Mouse (Mus musculus) kidney, postnatal 0 days (tissue): ENCODE data around the gene Fcrla. TPM values are rescaled to one million over a fixed set of nuclear protein-coding genes. Genes with fewer than 3 reads are reported as not detected.

Experiments used
- ATAC-seq: fragments of 200-750 bp; cut with Nextera tagmentation; replicated peaks from 2 replicates; pipeline ENCODE4 v1.8.0; 2017; ENCODE audit warnings: low read depth, moderate number of reproducible peaks, moderate TSS enrichment, moderate library complexity; ENCODE audit not compliant: low FRiP score
- DNase-seq: peaks from one replicate; pipeline ENCODE4 v3.0.0-alpha.2; 2016; ENCODE audit warnings: low spot score
- H3K27ac ChIP-seq: fragments of 300-500 bp; sonication (generic); 2 replicates; pipeline ENCODE4 v1.5.1; 2014; ENCODE audit warnings: mild to moderate bottlenecking
- H3K27me3 ChIP-seq: fragments of 300-500 bp; sonication (generic); 2 replicates; pipeline ENCODE4 v1.6.1; 2014; ENCODE audit warnings: low read length, mixed read lengths; ENCODE audit not compliant: insufficient read depth
- H3K36me3 ChIP-seq: fragments of 300-500 bp; sonication (generic); 2 replicates; pipeline ENCODE4 v1.6.1; 2014; ENCODE audit warnings: low read length, mixed read lengths; ENCODE audit not compliant: insufficient read depth
- H3K4me1 ChIP-seq: fragments of 300-500 bp; sonication (generic); replicated peaks from 2 replicates; pipeline ENCODE4 v1.6.1; 2014; ENCODE audit warnings: antibody characterized with exemption, low read length, mixed read lengths; ENCODE audit not compliant: insufficient read depth
- H3K4me2 ChIP-seq: fragments of 300-500 bp; sonication (generic); 2 replicates; pipeline ENCODE4 v1.6.1; 2014; ENCODE audit warnings: mild to moderate bottlenecking, low read length, moderate library complexity, mixed read lengths
- H3K4me3 ChIP-seq: fragments of 300-500 bp; sonication (generic); replicated peaks from 2 replicates; pipeline ENCODE4 v1.5.1; 2014; ENCODE audit warnings: low read depth, low read length
- H3K9ac ChIP-seq: fragments of 300-500 bp; sonication (generic); 2 replicates; pipeline ENCODE4 v1.6.1; 2014; ENCODE audit warnings: low read depth, low read length
- H3K9me3 ChIP-seq: fragments of 300-500 bp; sonication (generic); replicated peaks from 2 replicates; pipeline ENCODE4 v1.6.1; 2016; ENCODE audit warnings: low read length, inconsistent platforms, mixed read lengths
- CTCF ChIP-seq: IDR thresholded peaks from 2 replicates; pipeline ENCODE4 v1.5.1; 2016; ENCODE audit warnings: antibody characterized with exemption, low read depth, mild to moderate bottlenecking, moderate library complexity
- WGBS: fragments of 180-500 bp; shearing (Covaris S2); extraction: QIAGEN DNeasy Blood & Tissue Kit; methylation state at CpG from one replicate; pipeline ENCODE4 v1.1.7; 2014; 5-methylcytosine and 5-hydroxymethylcytosine counted together
- polyA plus RNA-seq: library from polyadenylated mRNA; unstranded; fragments of >200 nt; fragmentation: Nextera tagmentation; extraction: Ambion mirVana; gene quantifications from 2 replicates; pipeline ENCODE4 v1.2.1, GENCODE M21; 2015

Fcrla gene
- polyA plus RNA-seq, 1 experiment from 2014 or later = not detected

DNA sequence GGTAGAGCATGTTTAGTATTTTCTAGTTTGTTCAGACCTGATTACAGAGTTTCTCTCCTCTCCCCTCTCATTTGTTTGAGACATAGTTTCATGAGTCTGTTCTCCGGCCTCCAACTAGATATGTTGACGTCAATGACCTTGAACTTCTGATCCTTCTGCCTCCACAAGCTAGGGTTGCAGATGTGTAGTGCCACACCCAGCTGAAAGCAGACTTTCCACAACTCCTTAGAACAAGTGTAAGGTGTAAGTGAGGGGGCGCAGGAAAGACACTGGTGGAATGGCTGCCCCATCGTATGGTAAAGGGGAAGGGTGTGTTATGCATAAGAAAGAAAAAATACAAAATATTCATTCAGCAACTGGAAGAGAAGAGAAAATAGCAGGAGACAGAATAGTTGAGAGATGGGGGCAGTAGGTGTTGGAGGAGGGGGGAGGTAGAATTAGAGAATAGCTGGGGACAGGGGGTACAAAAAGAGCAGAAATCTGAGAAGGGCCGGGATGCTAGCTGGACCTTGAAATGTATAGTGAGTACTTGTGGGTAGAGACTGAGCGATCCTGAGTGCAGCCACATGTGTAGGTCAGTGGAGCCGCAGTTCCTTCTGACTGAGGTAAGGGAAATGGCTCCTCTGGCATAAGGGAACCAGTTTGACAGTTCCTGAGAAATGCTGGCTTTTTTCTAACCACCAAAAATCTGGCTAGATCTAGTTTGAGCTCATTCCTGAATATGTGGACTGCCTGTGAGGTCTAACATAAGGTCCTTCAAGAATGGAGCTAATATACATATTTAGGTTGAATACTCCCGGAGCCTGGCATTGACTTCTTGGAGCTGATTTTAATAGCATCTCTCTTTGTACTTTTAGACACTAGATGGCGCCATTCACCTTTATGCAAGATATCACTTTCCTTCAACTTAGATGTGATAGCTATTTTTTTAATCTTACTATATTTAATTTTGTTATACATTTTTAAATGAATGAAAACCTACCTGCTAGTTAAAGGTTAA, 32.5 kb downstream of the Fcrla start:
- TF ChIP-seq CTCF = peak; percentile 74
- H3K27ac ChIP-seq = no peak overlapping the region
- H3K9ac ChIP-seq = no peak overlapping the region
- 59% methylated on average over 9 of the region's 9 CpGs for WGBS
- H3K36me3 ChIP-seq = no peaks in the 10 kb centered on the region
- no peak overlapping the region for H3K4me2 ChIP-seq
- no peaks in the 10 kb centered on the region for H3K9me3 ChIP-seq
- peak; percentile 86 for DNase-seq
- H3K27me3 ChIP-seq = no peaks in the 10 kb centered on the region
- no peak overlapping the region for H3K4me3 ChIP-seq
- H3K4me1 ChIP-seq = no peaks in the 10 kb centered on the region
- ATAC-seq = no peak

- Histone ChIP-seq H3K4me3 (no peak overlapping the region), H3K27me3 (no peaks in the 10 kb centered on the region), H3K4me2 (no peak overlapping the region), H3K9ac (no peak overlapping the region), H3K4me1 (no peaks in the 10 kb centered on the region), H3K9me3 (no peaks in the 10 kb centered on the region), H3K27ac (no peak overlapping the region), H3K36me3 (no peaks in the 10 kb centered on the region)
- ATAC-seq = no peak
- no peak for DNase-seq
- no peak for TF ChIP-seq CTCF
- 76% methylated on average over 1 of the region's 1 CpGs for WGBS
Measured at GRCm38 (mm10) chr1:170892279-170892678, 35.1 kb downstream of the Fcrla start.

GRCm38 (mm10) chr1:170891646-170892045, 35.7 kb downstream of the Fcrla start:
- Histone ChIP-seq H3K9ac (no peak overlapping the region), H3K36me3 (no peaks in the 10 kb centered on the region), H3K4me3 (no peak overlapping the region)

DNA sequence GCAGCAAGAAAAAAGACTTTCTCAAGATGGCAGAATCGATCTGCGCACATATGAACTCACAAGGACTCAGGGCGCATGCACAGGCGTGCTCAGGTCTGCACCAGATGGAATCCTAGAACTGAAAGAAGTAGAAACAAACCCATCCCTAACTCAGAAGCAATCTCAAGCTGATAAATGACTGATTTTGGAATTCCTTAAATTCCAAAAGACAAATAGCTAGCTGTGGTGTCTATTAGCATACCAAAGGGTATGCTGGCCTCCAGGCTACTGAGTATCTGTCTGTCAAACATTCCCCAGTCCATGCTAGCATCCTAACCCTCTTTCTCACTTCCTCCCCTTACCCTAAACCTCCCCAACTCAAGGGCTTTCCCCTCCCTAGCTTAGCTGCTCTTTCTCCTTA, 38.1 kb downstream of the Fcrla start:
- Histone ChIP-seq H3K4me3 (no peak overlapping the region), H3K27ac (no peak overlapping the region), H3K36me3 (no peaks in the 10 kb centered on the region), H3K9me3 (no peaks in the 10 kb centered on the region), H3K27me3 (no peaks in the 10 kb centered on the region), H3K9ac (no peak overlapping the region), H3K4me2 (no peak overlapping the region), H3K4me1 (no peaks in the 10 kb centered on the region)
- DNase-seq (no peak), ATAC-seq (no peak)
- WGBS = 81% methylated on average over 4 of the region's 4 CpGs
- TF ChIP-seq CTCF = no peak

More at GRCm38 (mm10) chr1:170891646-170892045, 35.7 kb downstream of the Fcrla start:
- Histone ChIP-seq H3K4me1 (no peaks in the 10 kb centered on the region), H3K27me3 (no peaks in the 10 kb centered on the region), H3K27ac (no peak overlapping the region), H3K4me2 (no peak overlapping the region), H3K9me3 (no peaks in the 10 kb centered on the region)
- WGBS = 29% methylated on average over 2 of the region's 2 CpGs
- ATAC-seq (no peak), DNase-seq (peak; percentile 68)
- TF ChIP-seq CTCF = no peak

- WGBS = 47% methylated on average over 6 of the region's 6 CpGs
- Histone ChIP-seq H3K4me3 (no peak overlapping the region), H3K4me2 (no peak overlapping the region), H3K9me3 (no peaks in the 10 kb centered on the region), H3K27ac (no peak overlapping the region), H3K9ac (no peak overlapping the region), H3K27me3 (no peaks in the 10 kb centered on the region), H3K4me1 (no peaks in the 10 kb centered on the region), H3K36me3 (no peaks in the 10 kb centered on the region)
- ATAC-seq (no peak), DNase-seq (no peak)
- no peak for TF ChIP-seq CTCF
Measured at GRCm38 (mm10) chr1:170886044-170886458, 41.3 kb downstream of the Fcrla start.

- no peaks in the 10 kb centered on the region for H3K9me3 ChIP-seq
- peak within 1 kb of the TSS; percentile 85 for H3K4me3 ChIP-seq
- TF ChIP-seq CTCF = peak; percentile 66
- H3K4me1 ChIP-seq = no peaks in the 10 kb centered on the region
- H3K27ac ChIP-seq = peak within 1 kb of the TSS; percentile 92
- no peaks in the 10 kb centered on the region for H3K27me3 ChIP-seq
- DNase-seq (peak; percentile 95), ATAC-seq (peak; percentile 95)
- peak within 1 kb of the TSS; percentile 67 for H3K4me2 ChIP-seq
- peak within 1 kb of the TSS; percentile 78 for H3K9ac ChIP-seq
- under 1% methylated on average over 46 of the region's 46 CpGs for WGBS
- no peaks in the 10 kb centered on the region for H3K36me3 ChIP-seq
Measured at GRCm38 (mm10) chr1:170884978-170885561, 42.3 kb downstream of the Fcrla start, which contains the start of the genes Gm26620 and Dusp12. Gene Gm26620, plus strand, starts transcription at chr1:170885065. Gene Dusp12, minus strand, starts transcription at chr1:170885540.
